Mouse (Mus musculus) small intestine, adult 2 months (tissue): ENCODE results near the gene Zfp219.

Experiments
- CTCF ChIP-seq: fragments of 200-500 bp; IDR thresholded peaks from 2 replicates; pipeline ENCODE4 v1.5.1; 2012; ENCODE audit warnings: low read depth, mild to moderate bottlenecking, control low read depth, inconsistent platforms, low read length, moderate library complexity, mixed read lengths; ENCODE audit not compliant: insufficient replicate concordance, insufficient read length; ENCODE audit errors: extremely low read depth
- POLR2A ChIP-seq: fragments of 200-500 bp; IDR thresholded peaks from 2 replicates; pipeline ENCODE4 v1.6.1; 2012; ENCODE audit warnings: low read depth, mild to moderate bottlenecking, control low read depth, inconsistent platforms, low read length, moderate library complexity

DNA sequence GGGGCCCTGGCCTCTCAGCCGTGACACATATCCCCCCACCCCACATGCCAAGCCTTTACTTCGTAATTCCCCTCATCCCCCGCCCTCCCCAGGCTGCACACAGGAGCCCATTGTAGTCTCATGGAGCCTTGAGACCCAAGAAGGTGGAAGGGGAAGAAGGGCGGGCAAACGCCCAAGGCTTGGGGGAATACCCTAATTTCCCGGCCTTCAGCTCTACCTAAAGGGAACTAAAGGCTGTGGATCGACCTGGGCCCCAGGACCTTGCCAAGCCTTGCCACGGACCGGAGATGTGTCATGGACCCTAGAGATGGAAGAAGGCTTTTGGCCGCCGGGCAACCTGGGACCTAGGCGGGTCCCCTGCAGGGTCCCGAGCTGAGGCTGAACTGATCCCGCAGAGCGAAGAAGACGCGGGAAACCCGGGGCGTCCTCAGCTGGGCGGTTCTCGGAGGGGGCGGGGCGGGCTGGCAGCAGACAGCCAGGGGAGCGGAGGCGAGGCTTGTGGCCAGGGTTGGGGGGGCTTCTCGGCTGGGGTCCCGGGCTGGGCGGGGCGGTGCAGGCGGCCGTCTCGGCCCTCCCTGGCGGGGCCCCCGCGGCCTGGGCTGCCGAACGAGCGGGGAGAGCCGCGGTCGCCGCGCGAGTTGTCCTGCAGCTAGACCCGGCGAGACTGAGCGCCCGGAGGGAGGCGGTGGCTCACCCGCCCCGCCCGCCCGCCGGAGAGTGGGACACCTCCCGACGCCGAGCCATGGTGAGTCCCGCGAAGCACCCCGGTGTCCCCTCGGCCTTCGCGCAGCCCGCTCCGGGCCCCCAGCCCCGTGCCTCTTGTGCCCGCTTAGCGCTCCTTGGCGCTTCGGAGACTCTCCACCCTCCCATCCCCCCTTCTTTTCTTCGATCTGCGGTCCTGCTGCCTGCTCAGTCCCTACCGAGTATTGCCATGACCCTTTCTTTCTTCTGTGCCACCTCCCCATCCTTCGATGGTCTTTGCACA lies 36.0 kb downstream of the Zfp219 start, which contains the start of gene Arhgef40:
- no peak for TF ChIP-seq POLR2A
- TF ChIP-seq CTCF, result no peak
